Mouse (Mus musculus) skeletal muscle tissue, adult 2 months (tissue): ENCODE data around the gene Snw1.
"Not testable (repeated sequence)": the region's sequence is repeated elsewhere in the genome, so short reads cannot be mapped to it uniquely, and the experiment has no call there.

Experiments used
- DNase-seq: peaks from one replicate; pipeline ENCODE4 v3.0.0-alpha.2; 2012; ENCODE audit warnings: low read depth, low spot score

Gene Snw1

GRCm38 (mm10) chr12:87471964-87472786 lies at the start of gene Snw1:
Gene Snw1 (minus strand): TSS chr12:87472274.
- DNase-seq, result peak; percentile 95

GRCm38 (mm10) chr12:87519616-87520015 lies 47.5 kb upstream of the Snw1 start:
- not testable (repeated sequence) for DNase-seq

- not testable (repeated sequence) for DNase-seq
These were observed 41.9 kb upstream of the Snw1 start, which contains the start of gene Gm8300 for GRCm38 (mm10) chr12:87514016-87514415. Gene Gm8300 (plus strand): TSS chr12:87514316.

GRCm38 (mm10) chr12:87494421-87494820 lies 22.3 kb upstream of the Snw1 start, which contains the start of gene Gm5788:
Gene Gm5788 (plus strand): TSS chr12:87494721.
- not testable (repeated sequence) for DNase-seq

DNA sequence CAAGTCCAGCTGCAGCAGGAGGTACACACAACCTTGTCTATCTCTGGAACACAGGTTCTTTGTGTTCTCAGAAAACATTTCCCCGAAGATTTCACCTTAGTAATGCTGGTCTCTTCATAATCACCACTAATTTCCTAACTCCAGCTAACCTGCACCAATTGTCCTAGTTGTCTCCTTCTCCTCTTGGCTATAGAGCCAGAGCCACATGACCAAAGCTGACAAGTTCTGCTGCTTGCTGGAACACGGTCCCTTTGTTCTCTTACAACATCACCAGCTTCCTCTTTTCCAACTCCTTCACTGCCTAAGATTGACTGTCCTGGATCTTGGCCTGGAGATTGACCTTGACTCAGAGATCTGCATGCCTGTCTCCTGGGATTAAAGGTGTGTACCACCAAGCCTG lies 16.6 kb upstream of the Snw1 start:
- DNase-seq, result not testable (repeated sequence)

- not testable (repeated sequence) for DNase-seq
These were observed 10.4 kb upstream of the Snw1 start for GRCm38 (mm10) chr12:87482482-87482881.

- DNase-seq, result no peak
These were observed 2.7 kb upstream of the Snw1 start for GRCm38 (mm10) chr12:87474756-87475155.

GRCm38 (mm10) chr12:87471421-87471963 lies 582 bp downstream of the Snw1 start:
- DNase-seq, result no peak

- no peak for DNase-seq
These were observed 1.6 kb downstream of the Snw1 start for GRCm38 (mm10) chr12:87470263-87471136.

- DNase-seq, result no peak
These were observed 7.3 kb downstream of the Snw1 start for GRCm38 (mm10) chr12:87464678-87465297.

DNA sequence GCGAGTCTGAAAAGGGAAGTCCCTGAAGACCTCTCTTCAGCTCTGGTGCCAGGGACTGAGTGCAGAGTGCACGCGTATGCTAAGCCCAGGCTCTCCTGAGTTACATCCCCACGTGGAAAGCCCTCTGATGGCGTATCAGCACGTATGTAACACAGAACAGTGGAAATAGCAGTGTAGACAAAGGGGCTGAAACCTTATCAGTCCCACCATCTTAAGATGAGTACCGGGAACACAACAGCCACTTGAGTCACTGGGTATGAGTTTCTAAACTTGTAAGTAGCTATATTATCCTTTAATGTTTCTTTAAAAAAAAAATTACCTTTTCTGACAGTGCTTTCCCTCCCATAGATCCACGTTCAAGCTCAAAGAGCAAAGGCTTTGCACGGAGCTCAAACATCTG lies 22.6 kb downstream of the Snw1 start:
- no peak for DNase-seq

GRCm38 (mm10) chr12:87444211-87444610 lies 27.9 kb downstream of the Snw1 start:
- no peak for DNase-seq

DNA sequence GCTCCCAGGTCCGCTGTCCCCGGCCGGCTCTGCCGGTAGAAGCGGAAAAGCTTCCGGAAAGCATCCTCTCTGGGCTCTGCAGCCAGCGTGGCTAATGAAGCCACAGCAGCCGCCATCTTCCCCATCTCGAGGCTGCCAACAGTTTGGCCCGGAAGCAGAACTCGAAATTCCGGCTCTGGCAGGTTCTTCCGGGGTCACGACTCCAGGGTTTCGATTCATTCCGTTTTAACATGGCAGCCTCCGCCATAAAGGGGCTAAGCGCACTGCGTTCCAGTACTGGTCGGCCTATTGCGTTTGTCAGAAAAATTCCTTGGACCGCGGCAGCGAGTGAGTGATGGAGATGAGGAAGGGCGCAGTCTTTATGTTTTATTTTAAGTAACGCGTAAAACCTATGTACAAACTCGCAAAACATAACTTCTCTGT lies 28.4 kb downstream of the Snw1 start, which contains the start of the genes Slirp and Alkbh1:
Gene Slirp (plus strand): TSS at position 197 of the 423 bp plus-strand sequence.
Gene Alkbh1 (minus strand): TSS at position 318 of the 423 bp plus-strand sequence.
- peak; percentile 75 for DNase-seq

- no peak for DNase-seq
These were observed 28.9 kb downstream of the Snw1 start for GRCm38 (mm10) chr12:87443115-87443699.

DNA sequence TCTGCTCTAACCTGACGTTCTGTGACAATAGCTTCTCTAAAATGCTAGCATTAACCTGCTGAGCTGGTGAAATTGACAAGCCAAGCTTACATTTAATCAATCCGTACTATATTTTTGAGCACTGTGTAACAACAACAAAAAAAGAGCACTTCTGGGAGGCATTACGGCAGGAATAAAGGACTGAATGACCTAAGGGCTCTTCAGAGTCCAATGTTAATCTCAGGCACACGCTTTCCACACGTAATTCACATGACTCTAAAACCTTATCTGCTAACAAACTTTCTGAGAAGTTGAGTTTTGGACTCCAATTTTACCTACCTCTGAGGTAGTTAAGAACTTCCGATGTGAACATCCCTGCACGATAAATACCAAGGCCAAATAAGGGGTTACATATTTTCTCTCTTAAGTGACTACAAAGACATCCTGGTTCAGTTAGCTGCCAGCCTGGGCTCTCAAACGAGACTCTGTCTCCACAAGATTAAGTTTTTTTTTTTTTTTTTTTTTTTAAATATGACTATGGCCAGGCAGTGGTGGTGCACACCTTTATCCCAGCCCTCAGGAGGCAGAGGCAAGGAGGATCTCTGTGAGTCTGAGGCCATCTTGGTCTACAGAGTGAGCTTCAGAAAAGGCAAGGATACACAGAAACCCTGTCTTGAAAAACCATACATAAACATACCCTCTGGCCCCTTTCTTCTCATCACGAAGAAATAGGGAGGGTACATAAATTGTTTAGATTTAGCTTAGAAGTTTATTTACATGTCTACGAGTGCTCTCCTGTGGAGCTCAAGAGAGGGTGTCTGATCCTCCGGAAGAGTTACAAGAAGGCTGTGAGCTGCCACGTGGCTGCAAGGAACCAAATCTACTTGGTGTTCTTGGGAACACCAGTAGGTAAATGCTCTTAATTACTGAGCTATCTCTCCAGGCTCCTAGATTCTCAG lies 29.6 kb downstream of the Snw1 start:
- DNase-seq, result no peak

DNA sequence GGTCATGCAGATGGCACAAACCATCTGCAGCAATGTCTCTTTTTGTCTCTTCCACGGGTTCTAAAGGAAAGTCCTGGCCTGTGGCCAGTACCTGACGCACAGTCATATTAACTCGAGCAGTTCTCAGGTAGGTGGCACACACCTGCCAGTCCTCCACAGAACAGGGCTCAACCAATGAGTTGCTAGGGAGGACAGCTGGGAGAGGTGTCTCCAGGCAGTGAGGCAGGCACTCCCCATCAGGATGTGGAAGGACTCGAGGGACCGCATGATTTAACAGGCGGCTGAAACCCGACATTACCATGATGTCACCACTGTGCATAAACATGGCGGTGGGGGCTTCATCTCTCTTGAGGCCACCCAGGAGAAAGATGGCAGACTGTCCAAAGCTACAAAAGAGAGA lies 43.2 kb downstream of the Snw1 start:
- DNase-seq, result no peak

- DNase-seq, result no peak
These were observed 43.8 kb downstream of the Snw1 start for GRCm38 (mm10) chr12:87428295-87428694.

DNA sequence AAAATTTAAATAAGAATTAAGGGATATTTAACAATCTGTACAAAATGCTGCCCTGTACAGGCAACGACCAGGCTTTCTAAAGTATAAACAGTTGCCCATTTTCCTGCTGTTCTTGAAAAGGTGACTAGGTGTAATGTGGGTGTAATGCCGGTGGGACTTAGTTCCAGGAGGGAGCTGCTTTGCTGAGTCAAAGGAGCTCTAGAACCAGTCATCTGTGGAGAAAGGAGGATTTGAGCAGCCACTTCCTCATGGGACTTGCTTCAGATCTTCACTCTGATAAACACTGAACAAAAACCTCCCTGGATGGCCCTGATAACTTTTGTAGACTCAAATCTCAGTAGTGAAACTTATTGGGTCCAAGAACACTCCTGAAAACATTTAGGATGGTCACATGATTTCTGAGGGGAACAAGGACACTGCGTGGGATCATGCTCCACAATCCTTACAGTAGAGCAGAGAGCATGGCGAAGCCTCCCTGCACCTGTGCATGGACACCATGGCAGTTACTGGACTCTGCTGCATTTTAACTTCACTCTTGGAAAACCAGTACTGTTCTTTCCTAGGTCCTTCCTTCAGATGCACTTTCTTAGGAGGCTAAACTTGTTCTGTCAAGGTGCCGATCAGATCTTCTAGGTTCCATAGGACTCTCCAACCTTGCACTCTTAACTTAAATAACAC lies 45.6 kb downstream of the Snw1 start:
- no peak for DNase-seq

GRCm38 (mm10) chr12:87424516-87424915 lies 47.6 kb downstream of the Snw1 start:
- DNase-seq, result no peak
